ENCODE assay signal across 11 mouse cellular contexts in the genomic region with DNA sequence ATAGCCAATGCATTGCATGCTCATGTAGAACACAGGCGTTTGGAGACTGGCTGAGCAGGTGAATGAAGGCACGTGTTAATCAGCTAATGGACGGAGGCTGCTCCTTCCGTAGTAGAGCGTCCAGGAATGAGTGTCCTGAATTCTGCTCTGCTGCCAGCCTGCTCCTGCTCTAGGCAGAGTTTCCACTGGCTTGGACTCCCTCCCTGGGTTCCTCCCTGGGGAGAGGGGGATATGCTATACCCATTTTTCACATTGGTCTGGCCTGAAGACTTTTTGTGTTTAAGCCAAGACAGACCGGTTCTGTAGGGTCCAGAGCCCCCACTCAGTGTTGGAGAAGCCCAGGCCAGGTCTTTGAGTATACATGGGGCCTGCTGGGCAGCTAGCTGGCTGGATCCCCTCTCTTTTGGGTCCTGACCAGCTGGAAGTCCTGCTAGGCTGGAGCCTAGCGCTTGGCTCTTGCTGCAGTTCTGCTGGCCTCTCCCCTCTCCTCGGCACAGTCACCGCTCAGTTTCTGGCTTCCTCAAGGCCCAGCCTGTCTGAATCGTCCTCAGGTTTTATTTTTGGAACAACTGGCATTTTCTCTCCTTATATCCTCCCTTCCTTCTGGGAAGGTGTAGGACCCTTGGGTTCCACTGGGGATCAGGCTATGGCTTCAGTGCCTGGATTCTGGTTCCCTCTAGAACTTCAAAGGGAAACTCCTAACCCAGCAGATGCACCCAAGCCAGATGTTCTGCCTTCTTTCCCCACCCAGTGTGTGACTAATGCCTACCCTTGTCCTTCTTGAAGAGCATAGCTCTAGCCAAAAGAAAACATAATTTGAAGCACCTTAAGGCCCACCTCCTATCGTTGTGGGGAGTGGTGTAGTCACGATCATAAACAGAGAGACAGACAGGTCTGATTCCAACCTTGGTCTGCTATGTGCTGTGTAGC. TPM values are rescaled to one million over a fixed set of nuclear protein-coding genes. Genes with fewer than 3 reads are reported as not detected.
DNase-seq lines count a peak whose midpoint lies in the region; ATAC-seq lines count a peak whose summit lies in the region.
"Had no signal": no experiment of that assay in that cellular context is flagged by ENCODE, and none has a peak within 500 bp of the region (broad histone marks: within the 10 kb centered on the region; RNA-seq: fewer than 3 reads in every experiment).

No protein-coding gene starts in this region.

- WGBS in embryonic facial prominence, embryonic 14.5 days, result 66% methylated on average over 12 of the region's 12 CpGs
- 58% methylated on average over 12 of the region's 12 CpGs for WGBS in limb, embryonic 15.5 days

- peaks cover 30% of the 10 kb centered on the region for H3K4me1 ChIP-seq in embryonic facial prominence, embryonic 14.5 days (ENCODE audit: control insufficient read depth, insufficient read depth, low read length)
- H3K4me1 ChIP-seq in limb, embryonic 15.5 days, result peaks cover 67% of the 10 kb centered on the region

- intact Hi-C loops in left cerebral cortex, postnatal 4 days (cut with DNase I), result no loop called here
- intact Hi-C loops in left cerebral cortex, postnatal 25 days (cut with DNase I), result no loop called here

- peak overlapping the region; percentile 84 for H3K27ac ChIP-seq in embryonic facial prominence, embryonic 14.5 days (replicated peaks; ENCODE audit: low read depth, low read length)
- peak overlapping the region; percentile 84 for H3K27ac ChIP-seq in limb, embryonic 15.5 days
- H3K27ac ChIP-seq: hindbrain, embryonic 15.5 days; liver, embryonic 15.5 days had no signal

- H3K27me3 ChIP-seq in embryonic facial prominence, embryonic 14.5 days (replicated peaks; ENCODE audit: control insufficient read depth, insufficient read depth, low read length), result no peaks in the 10 kb centered on the region
- no peaks in the 10 kb centered on the region for H3K27me3 ChIP-seq in limb, embryonic 15.5 days
- H3K27me3 ChIP-seq: hindbrain, embryonic 15.5 days had no signal

- H3K36me3 ChIP-seq in embryonic facial prominence, embryonic 14.5 days (ENCODE audit: control insufficient read depth, insufficient read depth, low read length), result no peaks in the 10 kb centered on the region
- H3K36me3 ChIP-seq in limb, embryonic 15.5 days, result no peaks in the 10 kb centered on the region
- H3K36me3 ChIP-seq: hindbrain, embryonic 15.5 days; liver, embryonic 15.5 days had no signal

- no peaks in the 10 kb centered on the region for H3K9me3 ChIP-seq in embryonic facial prominence, embryonic 14.5 days (ENCODE audit: control insufficient read depth, low read length)
- no peaks in the 10 kb centered on the region for H3K9me3 ChIP-seq in limb, embryonic 15.5 days
- H3K9me3 ChIP-seq: hindbrain, embryonic 15.5 days; liver, embryonic 15.5 days had no signal

- no peak overlapping the region for H3K4me2 ChIP-seq in embryonic facial prominence, embryonic 14.5 days (ENCODE audit: low read depth, low read length)
- H3K4me2 ChIP-seq in limb, embryonic 15.5 days, result no peak overlapping the region; the same call in 1 of the 2 replicates
- H3K4me2 ChIP-seq: hindbrain, embryonic 15.5 days; liver, embryonic 15.5 days had no signal

- H3K4me3 ChIP-seq in embryonic facial prominence, embryonic 14.5 days (ENCODE audit: low read depth, low read length), result no peak overlapping the region
- H3K4me3 ChIP-seq in limb, embryonic 15.5 days, result no peak overlapping the region
- H3K4me3 ChIP-seq: hindbrain, embryonic 15.5 days; liver, embryonic 15.5 days had no signal

- no peak for ATAC-seq in embryonic facial prominence, embryonic 14.5 days (ENCODE audit: low read depth)
- no peak for ATAC-seq in limb, embryonic 15.5 days (ENCODE audit: insufficient number of reproducible peaks, low FRiP score, low TSS enrichment, low read depth)
- ATAC-seq: CD4-positive, CD25-positive, alpha-beta regulatory T cell, adult 4 months had no signal

- DNase-seq in cerebellum, postnatal 14 days, result peak; percentile 34 to 47
- no peak for DNase-seq in cerebellum, postnatal 36 days
- DNase-seq in left cerebral cortex, postnatal 4 days, result peak; percentile 19
- no peak for DNase-seq in left cerebral cortex, postnatal 25 days (ENCODE audit: low spot score in 2 of 2)
- no peak for DNase-seq in embryonic facial prominence, embryonic 14.5 days (ENCODE audit: low spot score)
- no peak for DNase-seq in cerebellum, adult 11-12 months
- no peak for DNase-seq in left cerebral cortex, adult 11 months (ENCODE audit: low spot score)

- no peak overlapping the region for H3K9ac ChIP-seq in embryonic facial prominence, embryonic 14.5 days (ENCODE audit: low read depth, low read length)
- no peak overlapping the region for H3K9ac ChIP-seq in limb, embryonic 15.5 days
- H3K9ac ChIP-seq: hindbrain, embryonic 15.5 days; liver, embryonic 15.5 days had no signal

RNA-seq across cellular contexts. Expression of gene Creb3l1, which starts 12.6 kb away (rescaled TPM):
- total RNA-seq in left cerebral cortex, postnatal 4 days (2021), result 10 to 100 TPM; 10.3 to 12.4 TPM
- 1 to 10 TPM; 2.9 to 3.2 TPM for total RNA-seq in left cerebral cortex, postnatal 25 days (2021)
- 42.6 and 56.6 TPM in 2 replicates for polyA plus RNA-seq in embryonic facial prominence, embryonic 14.5 days (2014; fragmentation: Nextera tagmentation; extraction: Ambion mirVana)
- polyA plus RNA-seq in limb, embryonic 15.5 days (2015; fragmentation: Nextera tagmentation; extraction: Ambion mirVana), result 30.4 and 31.9 TPM in 2 replicates

RNA-seq across cellular contexts. Expression of gene Dgkz, which starts 36.0 kb away (rescaled TPM):
- total RNA-seq in left cerebral cortex, postnatal 4 days (2021), result 100 to 1,000 TPM; 134 to 158 TPM
- 100 to 1,000 TPM; 556 to 558 TPM for total RNA-seq in left cerebral cortex, postnatal 25 days (2021)
- polyA plus RNA-seq in embryonic facial prominence, embryonic 14.5 days (2014; fragmentation: Nextera tagmentation; extraction: Ambion mirVana), result 44.9 and 47.4 TPM in 2 replicates
- polyA plus RNA-seq in limb, embryonic 15.5 days (2015; fragmentation: Nextera tagmentation; extraction: Ambion mirVana), result 30.9 and 35.9 TPM in 2 replicates

Comparison
In these comparisons a context has a peak if more than half of its experiments do, and no peak if none do; other contexts are left out.
1. DNase-seq: peak in cerebellum, postnatal 14 days (2 of 2) and left cerebral cortex, postnatal 4 days (single experiment); none in cerebellum, postnatal 36 days (0 of 2), left cerebral cortex, postnatal 25 days (0 of 2), embryonic facial prominence, embryonic 14.5 days (single experiment), cerebellum, adult 11-12 months (single experiment) and left cerebral cortex, adult 11 months (single experiment).